Mouse (Mus musculus): ENCODE measurements around the gene Mul1.

DNA sequence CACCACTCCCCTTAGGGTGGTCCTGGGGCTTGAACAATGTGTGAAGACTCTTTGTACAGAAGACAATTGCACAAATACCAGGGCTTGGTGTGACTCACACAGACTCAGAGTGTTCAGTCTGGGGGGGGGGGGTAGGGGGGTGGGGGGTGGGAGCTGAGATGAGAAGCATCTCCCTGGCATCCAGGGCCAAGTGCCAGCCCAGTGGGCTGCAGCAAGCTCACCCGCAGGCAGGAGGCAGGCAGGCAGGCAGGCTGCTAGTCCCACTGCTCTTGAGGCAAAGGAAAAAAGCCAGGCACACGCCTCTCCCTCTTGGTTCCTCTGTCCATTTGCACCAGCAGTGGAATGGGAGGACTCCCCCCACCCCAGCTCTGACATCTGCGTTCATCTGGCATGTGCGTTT is 56.6 kb downstream of the Mul1 start:
- no peak for TF ChIP-seq HCFC1 (IDR thresholded peaks at IDR 0.05; ENCODE audit: borderline replicate concordance, insufficient read depth, low read length)
- no peak for TF ChIP-seq ZC3H11A (IDR thresholded peaks at IDR 0.05; ENCODE audit: borderline replicate concordance, low read depth, low read length)
- no peak for TF ChIP-seq ZNF384 (IDR thresholded peaks at IDR 0.05; ENCODE audit: low read depth, low read length)
- no peak for TF ChIP-seq CHD2 (IDR thresholded peaks at IDR 0.05; ENCODE audit: low read depth, low read length)
